Mouse (Mus musculus) adipocyte (in vitro differentiated cells): ENCODE measurements at regions not wholly inside any gene's neighbourhood (a gene's known extent, or its start where the extent isn't known, plus 50 kb on each side); places are given as distances from the start of the nearest gene placed in this dataset.
"Not testable (repeated sequence)": the region's sequence is repeated elsewhere in the genome, so short reads cannot be mapped to it uniquely, and the experiment has no call there.

Experiments used
- DNase-seq: peaks from one replicate; pipeline ENCODE4 v3.0.0-alpha.2; 2016; ENCODE audit warnings: low spot score

DNA sequence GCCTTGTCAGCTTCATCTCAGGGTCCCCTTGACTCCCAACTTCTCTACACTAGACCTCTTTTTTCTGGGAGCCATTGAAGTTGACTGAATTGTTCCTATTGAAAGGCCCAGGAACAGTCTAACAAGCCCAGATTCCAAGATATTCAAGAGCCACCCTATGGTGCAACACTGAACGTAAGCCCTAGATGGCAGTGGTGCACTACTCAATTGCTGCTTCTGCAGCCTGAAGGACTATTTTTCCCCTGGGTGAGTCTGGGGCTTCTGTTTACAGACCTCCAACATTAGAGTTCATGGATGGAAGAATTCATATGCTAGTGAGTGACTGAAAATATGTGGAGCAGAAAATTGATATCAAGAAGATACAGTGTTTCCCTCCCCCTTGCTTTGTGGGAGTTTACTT lies 306.4 kb upstream of the 5730507C01Rik start:
- not testable (repeated sequence) for DNase-seq

GRCm38 (mm10) chr12:18216432-18216926 lies 297.8 kb upstream of the 5730507C01Rik start:
- not testable (repeated sequence) for DNase-seq

GRCm38 (mm10) chr12:18224516-18224915 lies 289.8 kb upstream of the 5730507C01Rik start:
- DNase-seq: peak; percentile 2

- no peak for DNase-seq
Measured at GRCm38 (mm10) chr12:18226691-18227090, 287.6 kb upstream of the 5730507C01Rik start.

DNA sequence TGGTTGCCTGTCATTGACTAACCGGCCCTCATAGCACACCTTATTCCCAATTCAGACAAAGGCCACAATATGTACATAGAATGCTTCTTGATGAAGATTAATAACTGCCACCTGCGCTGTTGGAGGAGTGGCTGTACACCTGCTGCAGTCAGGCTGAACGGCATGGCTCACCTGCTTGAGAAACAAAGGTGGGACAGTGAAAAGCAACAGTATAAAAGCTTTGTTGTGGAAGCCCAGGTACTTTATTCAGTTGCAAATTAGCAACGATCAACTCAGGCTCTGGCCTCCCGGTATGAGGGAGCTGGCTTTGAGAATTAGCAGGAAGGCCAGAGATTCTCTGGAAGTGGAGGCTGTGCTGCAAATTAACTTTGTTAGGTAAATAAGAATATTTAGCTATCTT lies 282.4 kb upstream of the 5730507C01Rik start:
- not testable (repeated sequence) for DNase-seq

DNA sequence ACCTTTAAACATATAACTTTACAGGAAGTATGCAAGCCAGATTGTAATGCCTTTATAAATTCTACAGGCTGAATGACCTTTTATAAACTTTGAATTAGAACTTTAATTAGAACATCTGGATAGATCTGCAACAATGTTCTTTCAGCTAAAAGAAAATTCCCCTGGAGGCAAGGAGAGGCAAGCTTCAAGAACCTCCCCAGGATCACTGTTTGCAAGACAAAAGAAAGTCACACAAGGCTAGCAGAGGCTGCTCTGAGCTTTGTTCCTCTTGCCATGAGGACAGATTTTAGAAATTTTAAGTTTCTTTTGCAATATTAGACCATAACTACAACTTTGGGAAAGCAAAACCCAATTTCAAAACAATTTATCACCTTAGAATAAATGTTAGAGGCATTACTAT lies 278.0 kb upstream of the 5730507C01Rik start:
- not testable (repeated sequence) for DNase-seq

DNA sequence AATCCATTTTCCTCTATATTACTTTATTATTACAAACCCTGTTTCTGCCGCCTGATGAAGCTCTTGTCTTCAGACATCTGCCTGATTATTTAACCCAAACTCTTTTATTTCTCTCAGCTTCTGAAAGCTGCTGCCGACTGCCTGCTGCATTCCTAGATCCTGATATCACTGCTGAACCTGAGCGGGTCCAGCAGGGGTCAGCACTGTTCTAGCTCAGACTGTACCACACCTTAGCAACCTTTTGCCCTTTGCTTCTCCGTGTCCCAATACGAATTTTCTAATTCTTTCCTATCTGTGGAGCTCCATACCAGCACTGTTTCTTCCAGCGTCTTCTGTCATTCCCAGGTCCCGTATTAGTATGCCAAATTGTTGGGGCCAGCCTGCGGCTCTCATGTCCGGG lies 276.8 kb upstream of the 5730507C01Rik start:
- DNase-seq: no peak
